Mouse (Mus musculus) embryonic facial prominence, embryonic 14.5 days (tissue): ENCODE results near the gene Mars2. TPM values are rescaled to one million over a fixed set of nuclear protein-coding genes. Genes with fewer than 3 reads are reported as not detected.
A peak's percentile ranks its signal among the peaks of the same experiment; 100 is the strongest.

Experiments
- ATAC-seq: fragments of 200-750 bp; cut with Nextera tagmentation; 2 replicates; pipeline ENCODE4 v1.8.0; 2017; ENCODE audit warnings: low read depth, moderate number of reproducible peaks, moderate TSS enrichment
- DNase-seq: peaks from one replicate; pipeline ENCODE4 v3.0.0-alpha.2; 2015; ENCODE audit warnings: low spot score
- H3K27ac ChIP-seq: fragments of 300-500 bp; sonication (generic); replicated peaks from 2 replicates; pipeline ENCODE4 v1.5.1; 2014; ENCODE audit warnings: low read depth, mild to moderate bottlenecking, low read length, moderate library complexity
- H3K27me3 ChIP-seq: fragments of 300-500 bp; sonication (generic); replicated peaks from 2 replicates; pipeline ENCODE4 v1.6.1; 2014; ENCODE audit warnings: low read length; ENCODE audit not compliant: control insufficient read depth, insufficient read depth
- H3K36me3 ChIP-seq: fragments of 300-500 bp; sonication (generic); 2 replicates; pipeline ENCODE4 v1.6.1; 2014; ENCODE audit warnings: low read length, mixed read lengths; ENCODE audit not compliant: control insufficient read depth, insufficient read depth
- H3K4me1 ChIP-seq: fragments of 300-500 bp; sonication (generic); 2 replicates; pipeline ENCODE4 v1.6.1; 2014; ENCODE audit warnings: antibody characterized with exemption, low read length; ENCODE audit not compliant: control insufficient read depth, insufficient read depth
- H3K4me2 ChIP-seq: fragments of 300-500 bp; sonication (generic); 2 replicates; pipeline ENCODE4 v1.6.1; 2014; ENCODE audit warnings: low read depth, mild to moderate bottlenecking, low read length, moderate library complexity, mixed read lengths
- H3K4me3 ChIP-seq: fragments of 300-500 bp; sonication (generic); 2 replicates; pipeline ENCODE4 v1.5.1; 2014; ENCODE audit warnings: low read depth, mild to moderate bottlenecking, low read length
- H3K9ac ChIP-seq: fragments of 300-500 bp; sonication (generic); 2 replicates; pipeline ENCODE4 v1.6.1; 2014; ENCODE audit warnings: low read depth, mild to moderate bottlenecking, low read length, moderate library complexity, mixed read lengths
- H3K9me3 ChIP-seq: fragments of 300-500 bp; sonication (generic); 2 replicates; pipeline ENCODE4 v1.6.1; 2016; ENCODE audit warnings: low read length; ENCODE audit not compliant: control insufficient read depth
- WGBS: fragments of 180-500 bp; shearing (Covaris S2); extraction: QIAGEN DNeasy Blood & Tissue Kit; methylation state at CpG from one replicate; pipeline ENCODE4 v1.1.7; 2014; 5-methylcytosine and 5-hydroxymethylcytosine counted together
- polyA plus RNA-seq: library from polyadenylated mRNA; unstranded; fragments of >200 nt; fragmentation: Nextera tagmentation; extraction: Ambion mirVana; gene quantifications from 2 replicates; pipeline ENCODE4 v1.2.1, GENCODE M21; 2014

Mars2 gene
- polyA plus RNA-seq, 1 experiment from 2014 or later = 3.3 TPM

DNA sequence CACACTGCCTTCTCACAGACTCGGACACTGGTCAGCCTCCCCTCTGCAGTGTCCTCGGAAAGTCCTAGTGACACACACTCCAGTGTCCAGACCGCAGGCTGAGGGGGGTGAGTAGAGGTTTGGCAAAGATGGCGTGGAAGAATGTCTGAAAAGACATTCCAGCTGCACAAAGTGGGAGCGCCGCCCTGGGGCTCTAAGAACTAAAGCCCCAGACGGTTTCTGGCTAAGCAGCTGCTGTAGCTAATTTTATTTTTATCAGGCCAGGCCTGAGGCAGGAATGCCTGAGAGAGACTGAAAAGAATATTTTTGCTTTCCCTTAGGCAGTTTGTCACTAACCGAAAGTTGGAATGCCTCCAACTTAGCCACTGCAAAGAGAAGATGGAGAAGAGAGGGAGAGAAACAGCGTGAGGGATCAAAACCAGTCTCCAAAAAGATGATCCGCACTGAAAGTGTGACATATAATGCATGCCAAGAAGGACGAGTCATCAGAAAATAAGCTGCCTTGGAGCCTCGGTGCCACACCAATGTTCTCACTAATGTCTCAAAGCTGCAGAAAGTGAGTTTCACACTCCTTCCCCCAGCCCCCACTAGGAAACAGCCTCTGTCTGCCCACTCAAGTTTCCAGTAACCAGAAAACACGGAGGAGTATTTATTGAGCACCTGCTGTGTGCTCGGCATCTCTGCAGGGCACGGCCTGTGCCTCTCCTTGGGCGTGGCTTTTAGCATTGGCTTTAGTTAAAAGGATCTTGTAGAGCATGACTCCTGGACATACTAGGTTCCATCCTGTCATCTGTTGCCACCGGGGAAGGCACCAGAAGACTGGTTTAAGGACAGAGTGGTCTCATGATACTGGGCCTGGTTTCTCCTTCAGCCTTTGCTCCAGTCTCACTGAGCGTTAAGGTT lies 34.9 kb upstream of the Mars2 start:
- peak overlapping the region; percentile 79 for H3K27ac ChIP-seq

DNA sequence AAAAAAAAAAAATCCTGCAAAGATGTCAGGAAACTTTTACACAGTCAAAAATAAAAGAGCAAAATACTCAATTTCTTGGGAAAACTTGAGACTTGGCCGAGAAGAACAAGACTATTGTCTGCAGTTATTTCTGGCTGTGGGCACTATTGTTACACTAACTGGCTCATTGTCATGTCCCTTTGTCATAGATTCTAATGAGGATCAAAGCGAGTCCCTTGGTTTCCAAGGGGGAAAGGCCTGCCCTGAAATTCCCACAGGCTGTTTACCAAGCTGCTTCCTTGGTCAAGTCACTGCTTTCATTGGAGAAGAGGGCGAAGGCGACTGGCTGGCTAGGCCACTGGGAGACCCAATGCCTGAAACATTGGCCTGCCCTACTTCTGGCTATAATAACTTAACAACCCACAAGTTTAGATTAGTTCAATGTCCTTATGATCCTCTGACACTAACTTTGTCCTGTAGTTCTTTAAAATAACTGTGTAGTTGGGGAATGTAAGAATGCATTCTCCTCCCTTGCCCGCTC lies 31.1 kb upstream of the Mars2 start:
- Histone ChIP-seq H3K9me3 (no peaks in the 10 kb centered on the region), H3K36me3 (peaks cover 9% of the 10 kb centered on the region), H3K4me2 (no peak overlapping the region), H3K27me3 (no peaks in the 10 kb centered on the region), H3K9ac (no peak overlapping the region), H3K4me3 (no peak overlapping the region), H3K4me1 (peaks cover 10% of the 10 kb centered on the region), H3K27ac (no peak overlapping the region)
- WGBS = 54% methylated on average over 5 of the region's 5 CpGs
- no peak for DNase-seq
- no peak for ATAC-seq

More for the DNA sequence above, 34.9 kb upstream of the Mars2 start:
- 44% methylated on average over 18 of the region's 18 CpGs for WGBS
- H3K4me3 ChIP-seq = no peak overlapping the region
- no peaks in the 10 kb centered on the region for H3K27me3 ChIP-seq
- H3K4me1 ChIP-seq = peaks cover 4% of the 10 kb centered on the region
- no peaks in the 10 kb centered on the region for H3K9me3 ChIP-seq
- ATAC-seq (peak; percentile 78), DNase-seq (peak; percentile 86)
- H3K4me2 ChIP-seq = no peak overlapping the region
- H3K36me3 ChIP-seq = peaks cover 9% of the 10 kb centered on the region
- H3K9ac ChIP-seq = no peak overlapping the region

DNA sequence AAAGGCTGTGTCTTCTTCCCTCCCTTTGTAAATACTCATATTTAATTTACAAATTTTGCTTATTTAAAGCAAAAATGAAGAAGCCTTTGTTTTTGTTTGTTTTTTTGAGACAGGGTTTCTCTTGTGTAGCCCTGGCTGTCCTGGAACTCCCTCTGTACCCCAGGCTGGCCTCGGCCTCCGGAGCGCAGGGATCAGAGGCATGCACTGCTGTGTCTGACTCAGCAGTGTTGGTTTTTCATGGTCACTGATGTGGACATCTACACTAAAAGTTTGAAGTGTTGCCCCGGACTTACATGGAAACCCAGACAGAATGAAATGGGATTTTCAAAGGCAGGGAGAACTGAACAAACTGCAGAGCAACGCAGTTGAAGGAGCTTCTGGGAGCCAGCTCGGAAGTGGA lies 29.4 kb upstream of the Mars2 start:
- Histone ChIP-seq H3K4me1 (peaks cover 7% of the 10 kb centered on the region), H3K4me2 (no peak overlapping the region), H3K9me3 (no peaks in the 10 kb centered on the region), H3K36me3 (peaks cover 6% of the 10 kb centered on the region), H3K27me3 (no peaks in the 10 kb centered on the region), H3K27ac (no peak overlapping the region), H3K4me3 (no peak overlapping the region), H3K9ac (no peak overlapping the region)
- DNase-seq (no peak), ATAC-seq (no peak)
- WGBS = 87% methylated on average over 6 of the region's 6 CpGs

DNA sequence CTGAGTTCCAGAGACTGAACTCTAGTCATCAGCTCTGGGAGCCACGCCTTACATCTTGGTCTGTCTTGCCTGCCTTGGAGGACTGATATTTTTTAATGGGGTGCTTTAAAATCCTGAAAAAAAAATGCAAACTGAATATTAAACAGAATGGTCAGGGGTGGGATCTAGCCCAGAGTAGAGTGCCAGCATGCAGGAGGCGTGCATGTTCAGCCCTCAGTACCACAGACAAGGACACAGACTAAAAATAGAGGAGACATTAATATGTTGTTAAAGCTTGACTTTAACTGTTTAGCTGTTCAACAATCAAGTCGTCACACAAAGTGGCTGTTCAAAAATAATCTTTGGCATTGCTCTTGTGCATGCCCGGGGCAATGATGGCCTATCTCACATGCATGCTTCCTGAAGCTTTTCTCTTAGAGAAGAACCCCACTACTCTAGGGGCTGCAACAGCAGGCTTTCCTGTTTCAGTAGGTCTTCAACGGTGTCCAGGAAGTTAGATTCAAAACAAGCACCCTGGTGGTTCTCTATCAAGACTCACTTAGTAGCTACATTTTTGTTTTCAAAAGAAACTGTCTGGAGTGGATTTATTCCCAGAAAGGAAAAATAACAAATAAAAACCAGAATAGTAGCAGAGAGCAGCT lies 28.4 kb upstream of the Mars2 start:
- H3K27ac ChIP-seq = no peak overlapping the region
- no peak overlapping the region for H3K9ac ChIP-seq
- DNase-seq (no peak), ATAC-seq (no peak)
- no peak overlapping the region for H3K4me2 ChIP-seq
- H3K4me3 ChIP-seq = no peak overlapping the region
- WGBS = 64% methylated on average over 5 of the region's 5 CpGs
- H3K9me3 ChIP-seq = no peaks in the 10 kb centered on the region
- peaks cover 7% of the 10 kb centered on the region for H3K36me3 ChIP-seq
- H3K4me1 ChIP-seq = peaks cover 7% of the 10 kb centered on the region; the same call in 1 of the 2 replicates
- no peaks in the 10 kb centered on the region for H3K27me3 ChIP-seq

DNA sequence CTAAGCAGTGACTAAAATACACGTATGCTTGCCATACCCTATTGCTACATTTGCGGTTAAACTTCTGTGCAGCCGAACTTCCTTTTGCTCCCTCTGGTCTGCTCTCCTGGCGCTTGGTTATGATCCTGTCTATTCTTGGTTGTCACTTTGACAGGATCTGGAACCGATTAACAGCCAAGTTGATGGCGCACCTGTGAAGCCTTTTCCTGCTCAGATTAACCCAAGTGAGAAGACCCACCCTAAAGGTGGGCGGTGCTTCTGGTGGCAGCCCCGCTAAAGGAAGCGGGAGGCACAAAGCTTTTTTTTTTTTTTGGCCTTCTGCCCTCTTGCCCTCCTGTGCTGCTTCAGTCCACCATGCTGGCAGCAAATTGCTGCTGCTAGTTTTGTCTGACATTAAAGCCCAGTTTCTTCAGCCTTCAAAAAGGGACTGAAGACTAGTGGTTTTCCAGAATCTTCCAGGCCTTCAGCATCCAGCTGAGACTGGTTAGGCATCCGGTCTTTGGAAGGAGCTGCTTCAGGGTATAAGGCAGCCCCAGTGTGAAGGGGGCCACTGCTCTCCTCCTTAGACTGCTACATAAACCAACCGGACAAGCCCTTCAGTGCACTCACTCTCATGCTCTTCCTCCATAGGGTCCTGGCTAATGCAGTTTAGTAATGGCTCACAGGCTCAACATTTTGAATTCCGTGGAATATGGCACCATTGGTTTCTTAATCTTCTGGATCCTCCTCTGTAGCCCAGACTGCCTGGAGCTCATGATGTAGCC lies 26.6 kb upstream of the Mars2 start:
- no peaks in the 10 kb centered on the region for H3K9me3 ChIP-seq
- WGBS = 36% methylated on average over 12 of the region's 12 CpGs
- peaks cover 5% of the 10 kb centered on the region; the same call in 1 of the 2 replicates for H3K36me3 ChIP-seq
- no peak for ATAC-seq
- no peaks in the 10 kb centered on the region for H3K27me3 ChIP-seq
- H3K4me3 ChIP-seq = no peak overlapping the region
- no peak overlapping the region for H3K9ac ChIP-seq
- peaks cover 7% of the 10 kb centered on the region; the same call in 1 of the 2 replicates for H3K4me1 ChIP-seq
- DNase-seq = peak; percentile 58
- no peak overlapping the region for H3K4me2 ChIP-seq
- 0 out of 2 replicates have a peak overlapping the region, but pooled peaks have one; percentile 23 for H3K27ac ChIP-seq

DNA sequence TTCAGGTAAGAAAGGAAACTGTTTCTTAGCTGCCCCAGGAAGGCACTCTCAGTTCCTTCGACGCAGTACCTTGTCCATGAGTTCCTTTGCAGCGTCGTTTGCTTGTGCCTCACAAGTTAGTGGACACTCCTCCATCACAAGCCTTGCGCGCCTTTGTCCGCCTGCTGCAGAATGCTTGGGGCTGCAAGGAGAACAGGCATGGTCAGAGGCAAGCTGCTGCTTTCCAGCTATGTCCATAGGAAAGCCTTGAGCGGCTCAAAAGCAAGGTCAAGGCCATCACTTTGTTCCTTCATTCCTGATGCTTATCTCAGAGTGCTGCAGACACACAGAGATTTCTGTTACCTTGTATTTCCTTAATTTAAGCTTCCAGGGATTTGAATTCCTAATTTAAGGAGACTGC lies 25.9 kb upstream of the Mars2 start:
- no peak overlapping the region for H3K4me2 ChIP-seq
- no peak overlapping the region for H3K9ac ChIP-seq
- H3K27me3 ChIP-seq = no peaks in the 10 kb centered on the region
- DNase-seq (no peak), ATAC-seq (no peak)
- peaks cover 5% of the 10 kb centered on the region; the same call in 1 of the 2 replicates for H3K36me3 ChIP-seq
- H3K4me1 ChIP-seq = peaks cover 7% of the 10 kb centered on the region; the same call in 1 of the 2 replicates
- H3K9me3 ChIP-seq = no peaks in the 10 kb centered on the region
- H3K27ac ChIP-seq = no peak overlapping the region
- 79% methylated on average over 8 of the region's 8 CpGs for WGBS
- H3K4me3 ChIP-seq = no peak overlapping the region

DNA sequence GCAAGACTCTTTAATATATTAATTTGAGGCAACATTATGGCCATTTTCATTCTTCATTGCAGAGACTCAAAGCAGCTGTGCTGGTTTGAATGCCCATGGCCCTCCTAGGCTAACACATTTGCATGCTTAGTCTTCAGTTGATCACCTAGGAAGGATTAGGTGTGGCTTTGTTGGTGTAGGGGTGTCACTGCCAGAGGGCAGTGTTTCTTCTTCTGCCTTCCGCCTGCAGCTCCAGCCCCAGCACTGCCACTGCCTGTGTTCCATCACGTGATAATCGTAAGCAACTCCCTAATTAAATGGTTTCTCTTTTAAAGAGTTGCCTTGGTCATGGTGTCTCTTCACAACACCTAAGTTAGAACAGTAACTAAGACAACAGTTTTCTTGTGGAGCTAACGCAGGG lies 24.2 kb upstream of the Mars2 start:
- no peak overlapping the region for H3K9ac ChIP-seq
- no peak overlapping the region for H3K4me2 ChIP-seq
- WGBS = 88% methylated on average over 4 of the region's 4 CpGs
- no peaks in the 10 kb centered on the region for H3K9me3 ChIP-seq
- H3K4me3 ChIP-seq = no peak overlapping the region
- peaks cover 5% of the 10 kb centered on the region; the same call in 1 of the 2 replicates for H3K36me3 ChIP-seq
- peaks cover 7% of the 10 kb centered on the region; the same call in 1 of the 2 replicates for H3K4me1 ChIP-seq
- H3K27ac ChIP-seq = no peak overlapping the region
- ATAC-seq = no peak
- no peaks in the 10 kb centered on the region for H3K27me3 ChIP-seq
- DNase-seq = no peak

DNA sequence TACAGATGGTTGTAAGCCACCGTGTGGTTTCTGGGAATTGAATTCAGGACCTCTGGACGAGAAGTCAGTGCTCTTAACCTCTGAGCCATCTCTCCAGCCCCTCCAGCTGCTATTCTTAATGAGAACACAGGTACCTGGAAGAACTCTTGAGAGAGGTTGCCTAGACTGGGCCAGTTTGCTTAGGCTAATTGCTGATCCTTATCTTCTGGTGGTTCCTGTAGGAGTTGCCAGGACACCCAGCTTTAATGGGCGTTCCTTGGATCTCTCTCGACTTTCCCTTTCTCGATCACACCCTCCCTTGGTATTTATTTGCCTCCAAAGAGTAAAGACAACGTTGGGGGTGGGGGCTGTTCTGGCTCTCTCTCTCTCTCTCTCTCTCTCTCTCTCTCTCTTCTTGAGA lies 23.5 kb upstream of the Mars2 start:
- ATAC-seq = no peak
- 68% methylated on average over 6 of the region's 6 CpGs for WGBS
- H3K9me3 ChIP-seq = no peaks in the 10 kb centered on the region

More for the DNA sequence above, 23.5 kb upstream of the Mars2 start:
- peaks cover 5% of the 10 kb centered on the region; the same call in 1 of the 2 replicates for H3K36me3 ChIP-seq
- no peak overlapping the region for H3K4me2 ChIP-seq
- H3K4me1 ChIP-seq = peaks cover 7% of the 10 kb centered on the region; the same call in 1 of the 2 replicates
- DNase-seq = no peak
- H3K27ac ChIP-seq = no peak overlapping the region
- H3K9ac ChIP-seq = no peak overlapping the region
- no peaks in the 10 kb centered on the region for H3K27me3 ChIP-seq
- H3K4me3 ChIP-seq = no peak overlapping the region
